Mouse (Mus musculus) olfactory bulb, adult 2 months (tissue): ENCODE data around the gene Slc25a5.

Experiments used
- CTCF ChIP-seq: fragments of 200-500 bp; IDR thresholded peaks from 2 replicates; pipeline ENCODE4 v1.5.1; 2012; ENCODE audit warnings: low read depth, mild to moderate bottlenecking, low read length, moderate library complexity; ENCODE audit not compliant: insufficient read depth
- POLR2A ChIP-seq: fragments of 200-500 bp; IDR thresholded peaks from 2 replicates; pipeline ENCODE4 v1.6.1; 2012; ENCODE audit warnings: mild to moderate bottlenecking, low read depth, low read length, moderate library complexity; ENCODE audit not compliant: insufficient read depth

- TF ChIP-seq POLR2A (no peak), CTCF (no peak)
These were observed 32.6 kb upstream of the Slc25a5 start for GRCm38 (mm10) chrX:36762894-36763293.
